19 mouse cellular contexts compared by ENCODE assay signal in the genomic region with DNA sequence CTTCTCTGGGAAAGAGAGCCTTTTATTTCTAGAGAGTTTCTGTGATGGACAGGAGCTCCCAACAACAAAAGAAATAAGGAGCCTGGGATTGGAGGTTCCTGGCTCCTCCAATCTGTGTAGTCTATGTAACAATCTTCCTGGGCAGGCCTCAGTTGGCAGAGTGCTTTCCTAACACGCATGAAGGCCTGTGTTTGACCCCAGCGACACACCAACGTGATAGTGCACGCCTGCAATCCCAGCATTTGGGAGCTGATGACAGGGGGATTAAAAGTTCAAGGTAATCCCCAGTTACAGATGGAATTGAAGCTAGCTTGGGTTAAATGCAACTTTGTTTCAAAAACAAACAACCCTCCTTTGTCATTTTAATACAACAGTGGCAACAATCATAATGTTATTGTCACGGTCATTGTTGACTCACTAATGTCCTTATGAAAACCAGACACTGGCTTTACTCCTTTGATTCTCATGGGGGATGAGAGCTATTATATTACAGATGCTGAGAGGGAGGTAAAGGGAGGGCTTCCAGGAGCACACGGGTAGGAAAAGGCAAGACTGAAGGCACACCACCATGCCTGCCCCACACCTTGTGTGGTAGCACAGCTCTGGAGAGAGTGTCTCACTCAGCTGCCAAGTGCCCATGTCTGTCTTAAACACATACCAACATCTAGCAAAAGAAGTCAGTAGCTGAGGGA. TPM values are rescaled to one million over a fixed set of nuclear protein-coding genes. Genes with fewer than 3 reads are reported as not detected.
DNase-seq lines count a peak whose midpoint lies in the region; ATAC-seq and TF ChIP-seq lines count a peak whose summit lies in the region.
"Had no signal": no experiment of that assay in that cellular context is flagged by ENCODE, and none has a peak within 500 bp of the region (broad histone marks: within the 10 kb centered on the region; RNA-seq: fewer than 3 reads in every experiment).

No protein-coding gene starts in this region.

- TF ChIP-seq POLR2A in heart, adult 2 months (IDR thresholded peaks at IDR 0.05; ENCODE audit: insufficient read depth, low read depth, low read length): no peak
- no peak for TF ChIP-seq POLR2A in kidney, adult 2 months (IDR thresholded peaks at IDR 0.05; ENCODE audit: low read depth, low read length)

- peaks cover 3% of the 10 kb centered on the region for H3K4me1 ChIP-seq in heart, adult 2 months (ENCODE audit: control insufficient read depth, insufficient read depth, low read length)
- H3K4me1 ChIP-seq in kidney, adult 2 months (ENCODE audit: control insufficient read depth, insufficient read depth, low read length): peaks cover 16% of the 10 kb centered on the region; the same call in 1 of the 2 replicates
- H3K4me1 ChIP-seq in lung, embryonic 14.5 days (ENCODE audit: insufficient read depth): peaks cover 4% of the 10 kb centered on the region; the same call in 1 of the 2 replicates
- H3K4me1 ChIP-seq in brown adipose tissue, adult 24 weeks (ENCODE audit: control insufficient read depth, insufficient read depth, insufficient read length, low read length): peaks cover 5% of the 10 kb centered on the region; the same call in 1 of the 2 replicates

- H3K27me3 ChIP-seq in heart, adult 2 months (ENCODE audit: control insufficient read depth, insufficient read depth, low read length): no peaks in the 10 kb centered on the region
- H3K27me3 ChIP-seq in kidney, adult 2 months (replicated peaks; ENCODE audit: control insufficient read depth, insufficient read depth, low read length): no peaks in the 10 kb centered on the region
- no peaks in the 10 kb centered on the region for H3K27me3 ChIP-seq in lung, embryonic 14.5 days (ENCODE audit: insufficient read depth, low read length)
- H3K27me3 ChIP-seq: Patski had no signal

- H3K79me2 ChIP-seq in heart, adult 2 months (replicated peaks; ENCODE audit: control insufficient read depth, insufficient read depth, low read length): no peaks in the 10 kb centered on the region

- DNase-seq in heart, adult 2 months: no peak
- DNase-seq in heart, postnatal 36 days: no peak
- no peak for DNase-seq in kidney, adult 2 months
- no peak for DNase-seq in kidney, adult 11 months
- no peak for DNase-seq in lung, embryonic 14.5 days
- no peak for DNase-seq in lung, postnatal 4 days
- DNase-seq in spleen, adult 18-20 months: no peak
- DNase-seq: cerebellum, adult 8-10 months; forebrain, postnatal 0 days; thymus, postnatal 14 days had no signal

- no peaks in the 10 kb centered on the region for H3K36me3 ChIP-seq in heart, adult 2 months (ENCODE audit: control insufficient read depth, insufficient read depth, low read length)
- no peaks in the 10 kb centered on the region for H3K36me3 ChIP-seq in kidney, adult 2 months (ENCODE audit: control insufficient read depth, insufficient read depth, low read length)
- no peaks in the 10 kb centered on the region for H3K36me3 ChIP-seq in lung, embryonic 14.5 days (ENCODE audit: insufficient read depth)
- H3K36me3 ChIP-seq: embryonic facial prominence, embryonic 13.5 days; heart, embryonic 10.5 days; hindbrain, embryonic 12.5 days; limb, embryonic 13.5 days had no signal

- peak; percentile 26; the same call in 1 of the 2 replicates for ATAC-seq in lung, embryonic 14.5 days (ENCODE audit: insufficient read depth)
- ATAC-seq: activated CD4-positive, CD25-positive, alpha-beta regulatory T cell, adult 4 months; forebrain, postnatal 0 days; Patski had no signal

- intact Hi-C loops in heart, adult 2 months (cut with DNase I): no loop called here
- intact Hi-C loops in heart, postnatal 36 days (cut with DNase I): loop anchor here (5.0 kb wide), 1 partner anchor 46 kb away; no protein-coding TSS in a partner anchor

- peak overlapping the region; percentile 62 for H3K27ac ChIP-seq in heart, adult 2 months
- H3K27ac ChIP-seq in kidney, adult 2 months (ENCODE audit: insufficient read depth, low read depth, low read length): peak overlapping the region; percentile 99
- H3K27ac ChIP-seq in lung, embryonic 14.5 days (ENCODE audit: low read depth): no peak overlapping the region
- peak overlapping the region; percentile 98 for H3K27ac ChIP-seq in brown adipose tissue, adult 24 weeks (replicated peaks; ENCODE audit: low read depth, low read length)
- H3K27ac ChIP-seq: embryonic facial prominence, embryonic 13.5 days; heart, embryonic 10.5 days; hindbrain, embryonic 12.5 days; limb, embryonic 13.5 days had no signal

- no peak overlapping the region for H3K9ac ChIP-seq in heart, adult 2 months (ENCODE audit: low read depth, low read length)
- no peak overlapping the region for H3K9ac ChIP-seq in lung, embryonic 14.5 days
- H3K9ac ChIP-seq: embryonic facial prominence, embryonic 13.5 days; forebrain, postnatal 0 days; hindbrain, embryonic 12.5 days; limb, embryonic 13.5 days had no signal

- no peak overlapping the region for H3K4me3 ChIP-seq in heart, adult 2 months
- no peak overlapping the region for H3K4me3 ChIP-seq in kidney, adult 2 months (ENCODE audit: insufficient read depth, low read depth, low read length)
- H3K4me3 ChIP-seq in lung, embryonic 14.5 days (ENCODE audit: low read depth, low read length): no peak overlapping the region
- H3K4me3 ChIP-seq in brown adipose tissue, adult 24 weeks (ENCODE audit: insufficient read depth, low read depth, low read length): no peak overlapping the region
- H3K4me3 ChIP-seq: embryonic facial prominence, embryonic 13.5 days; heart, embryonic 10.5 days; hindbrain, embryonic 12.5 days; limb, embryonic 13.5 days had no signal

- 70% methylated on average over 6 of the region's 6 CpGs for WGBS in heart, adult 2 months
- 69% methylated on average over 6 of the region's 6 CpGs for WGBS in kidney, adult 2 months
- WGBS in lung, embryonic 14.5 days: 64% methylated on average over 6 of the region's 6 CpGs

- TF ChIP-seq EP300 in heart, adult 2 months (IDR thresholded peaks at IDR 0.05; ENCODE audit: insufficient read depth, low read depth, low read length): 0 out of 2 replicates have a peak, but pooled peaks have one; percentile 6

- no peak for TF ChIP-seq CTCF in heart, adult 2 months (IDR thresholded peaks at IDR 0.05)
- no peak for TF ChIP-seq CTCF in kidney, adult 2 months (conservative IDR thresholded peaks at IDR 0.05; ENCODE audit: insufficient read depth, insufficient read length, low read depth, low read length)
- TF ChIP-seq CTCF in lung, embryonic 14.5 days (IDR thresholded peaks at IDR 0.05; ENCODE audit: low read depth): no peak

- no peaks in the 10 kb centered on the region for H3K9me3 ChIP-seq in lung, embryonic 14.5 days (ENCODE audit: low read depth, low read length)
- H3K9me3 ChIP-seq: embryonic facial prominence, embryonic 13.5 days; heart, embryonic 10.5 days; hindbrain, embryonic 12.5 days; limb, embryonic 13.5 days had no signal

- no peak overlapping the region for H3K4me2 ChIP-seq in lung, embryonic 14.5 days
- H3K4me2 ChIP-seq: embryonic facial prominence, embryonic 13.5 days; hindbrain, embryonic 12.5 days; limb, embryonic 13.5 days had no signal

RNA-seq across cellular contexts. Expression of gene Sod3, which starts 0.7 kb away (rescaled TPM):
- 10 to 100 TPM; 14.8 to 15.1 TPM for total RNA-seq in heart, adult 2 months (2021)
- 31.4 and 42.8 TPM in 2 replicates for polyA plus RNA-seq in heart, adult 2 months (2012; rRNA removed)
- 10 to 100 TPM; 12.7 to 17.2 TPM for total RNA-seq in heart, postnatal 36 days (2021)
- 347 and 350 TPM in 2 replicates for polyA plus RNA-seq in kidney, adult 2 months (2012; rRNA removed)
- 0.26 and 0.53 TPM in 2 replicates for polyA plus RNA-seq in lung, embryonic 14.5 days (2014; fragmentation: Nextera tagmentation; extraction: Ambion mirVana)
- polyA plus RNA-seq in brown adipose tissue, adult 24 weeks (2012; ENCODE audit: insufficient read depth, insufficient read length, missing spikeins): 143 and 160 TPM in 2 replicates
- total RNA-seq: common myeloid progenitor, adult 5-6 weeks; megakaryocyte-erythroid progenitor cell, adult 5-6 weeks had no signal

Comparison
In these comparisons a context has a peak if more than half of its experiments do, and no peak if none do; other contexts are left out.
1. RNA of gene Sod3, which starts 0.7 kb away (polyA plus RNA-seq): 347 to 350 TPM in kidney, adult 2 months, 143 to 160 TPM in brown adipose tissue, adult 24 weeks and 31.4 to 42.8 TPM in heart, adult 2 months; 0.26 to 0.53 TPM in lung, embryonic 14.5 days; every median in the first group is over 10 times any median in the second.